Mouse (Mus musculus): ENCODE results near the gene Il11ra1. TPM values are rescaled to one million over a fixed set of nuclear protein-coding genes. Genes with fewer than 3 reads are reported as not detected.

Gene Il11ra1
- total RNA-seq, 2 experiments from 2014 or later: 74.2 to 87.4 TPM

DNA sequence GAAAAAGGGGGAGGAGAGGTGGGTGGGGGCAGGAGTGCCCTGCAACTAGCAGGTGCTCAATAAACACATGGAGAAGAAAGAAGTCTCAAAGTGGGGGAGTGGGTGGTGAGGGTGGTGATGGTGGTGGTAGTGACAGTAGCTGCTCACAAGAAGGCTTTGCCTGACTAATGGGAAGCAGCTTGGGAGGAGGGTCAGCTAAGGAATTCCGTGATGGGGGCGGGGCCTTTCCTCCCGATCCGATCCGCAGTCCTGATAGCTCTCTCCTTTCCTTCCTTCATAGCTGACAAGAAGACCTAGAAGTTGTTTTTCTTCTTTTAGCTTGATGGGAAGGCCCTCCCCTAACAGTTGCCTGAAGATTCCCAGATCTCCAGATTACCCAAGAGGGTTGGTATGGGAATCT is 4.9 kb downstream of the Il11ra1 start:
- no peak for DNase-seq (ENCODE audit: low spot score)
- intact Hi-C loops (cut with DNase I): loop anchor here (5.0 kb wide), 1 partner anchor 152 kb away; no protein-coding TSS in a partner anchor

- DNase-seq (ENCODE audit: low spot score): no peak
- intact Hi-C loops (cut with DNase I): loop anchor here (2.0 to 5.0 kb wide), 3 partner anchors 51 to 154 kb away; no protein-coding TSS in a partner anchor
These were observed 6.3 kb downstream of the Il11ra1 start for GRCm38 (mm10) chr4:41705922-41706754.

GRCm38 (mm10) chr4:41707011-41707535 is 7.3 kb downstream of the Il11ra1 start:
- no peak for DNase-seq (ENCODE audit: low spot score)
- intact Hi-C loops (cut with DNase I): loop anchor here (2.0 to 5.0 kb wide), 3 partner anchors 52 to 155 kb away; no protein-coding TSS in a partner anchor

GRCm38 (mm10) chr4:41708192-41708745 is 8.5 kb downstream of the Il11ra1 start:
- no peak for DNase-seq (ENCODE audit: low spot score)

DNA sequence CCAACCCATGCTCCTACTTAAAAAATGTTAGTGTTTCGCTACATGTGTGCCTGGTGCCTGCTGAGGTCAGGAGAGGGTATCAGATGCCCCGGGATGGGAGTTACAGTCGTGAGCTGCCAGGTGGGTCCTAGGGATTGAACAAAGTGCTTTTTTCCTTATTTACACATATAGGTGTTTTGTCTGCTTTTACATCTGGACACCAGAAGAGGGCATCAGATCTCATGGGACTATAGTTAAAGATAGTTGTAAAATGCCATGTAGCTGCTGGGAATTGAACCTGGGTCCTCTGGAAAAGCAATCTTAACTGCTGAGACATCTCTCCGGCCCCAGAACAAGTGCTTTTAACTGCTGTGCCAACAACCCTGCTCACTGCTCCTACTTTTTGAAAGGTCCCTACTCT is 10.4 kb downstream of the Il11ra1 start:
- intact Hi-C loops (cut with DNase I): no loop called here
- DNase-seq (ENCODE audit: low spot score): no peak

More at GRCm38 (mm10) chr4:41708192-41708745, 8.5 kb downstream of the Il11ra1 start:
- intact Hi-C loops (cut with DNase I): loop anchor here (2.0 to 5.0 kb wide), 2 partner anchors 156 to 239 kb away; no protein-coding TSS in a partner anchor

DNA sequence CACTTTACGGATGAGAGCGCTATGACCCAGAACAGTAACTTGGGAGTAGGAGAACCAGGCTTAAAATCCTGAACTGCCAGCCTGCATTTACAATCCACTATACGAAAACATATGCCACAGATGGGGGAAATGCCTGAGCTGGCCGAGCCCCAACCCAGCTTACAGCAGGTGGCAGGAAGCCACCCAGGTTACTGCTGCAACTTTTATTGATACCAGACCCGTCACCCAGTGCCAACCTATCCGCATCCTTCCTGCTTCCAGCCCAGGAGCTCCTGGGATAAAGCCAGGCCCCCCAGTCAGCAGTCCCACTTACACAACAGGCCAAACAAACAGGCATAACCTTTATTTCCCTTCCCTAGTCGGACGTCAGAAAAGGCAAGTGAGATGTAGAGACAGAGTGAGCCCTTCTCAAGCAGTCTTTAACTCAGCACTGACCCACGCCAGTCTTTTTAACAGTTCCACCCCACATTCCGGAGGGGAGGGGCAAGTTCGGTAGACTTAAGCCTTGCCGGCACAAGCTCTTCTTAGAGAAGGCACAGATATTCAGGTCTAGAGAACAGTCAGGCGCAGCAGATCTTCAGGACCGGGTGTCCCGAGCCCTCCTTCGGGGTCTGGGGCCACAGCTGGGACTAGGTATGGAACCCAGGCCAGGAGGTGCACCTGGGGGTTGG is 12.1 kb downstream of the Il11ra1 start:
- intact Hi-C loops (cut with DNase I): no loop called here
- DNase-seq (ENCODE audit: low spot score): no peak

- intact Hi-C loops (cut with DNase I): no loop called here
These were observed 12.8 kb downstream of the Il11ra1 start for GRCm38 (mm10) chr4:41712421-41713196.

GRCm38 (mm10) chr4:41713197-41714067 is 13.6 kb downstream of the Il11ra1 start, which contains the start of gene Rpp25l:
Gene Rpp25l (minus strand): TSS chr4:41713534.
- intact Hi-C loops (cut with DNase I): no loop called here
- peak; percentile 65 for DNase-seq (ENCODE audit: low spot score)

More at GRCm38 (mm10) chr4:41712421-41713196, 12.8 kb downstream of the Il11ra1 start:
- no peak for DNase-seq (ENCODE audit: low spot score)

DNA sequence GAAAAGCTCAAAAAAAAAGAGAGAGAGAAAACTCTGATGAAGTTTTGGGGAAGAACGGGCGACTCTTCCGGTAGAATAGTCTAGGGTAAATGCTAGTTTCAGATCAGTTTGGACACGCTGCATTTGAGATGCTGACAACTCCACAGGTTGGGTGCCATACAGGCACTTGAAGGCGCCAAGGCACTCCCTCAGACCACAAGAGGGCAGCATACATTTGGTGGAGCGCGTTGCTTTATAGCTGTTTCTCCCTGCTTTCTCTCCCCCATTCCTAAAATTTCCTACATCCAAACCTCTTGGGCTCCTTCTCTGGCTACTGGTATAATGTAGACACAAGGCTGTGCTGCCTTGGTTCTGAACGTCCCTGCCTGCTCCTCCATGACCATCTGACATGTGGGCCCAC is 14.5 kb downstream of the Il11ra1 start:
- DNase-seq (ENCODE audit: low spot score): no peak
- intact Hi-C loops (cut with DNase I): no loop called here

GRCm38 (mm10) chr4:41715082-41715481 is 15.3 kb downstream of the Il11ra1 start:
- DNase-seq (ENCODE audit: low spot score): no peak
- intact Hi-C loops (cut with DNase I): no loop called here

DNA sequence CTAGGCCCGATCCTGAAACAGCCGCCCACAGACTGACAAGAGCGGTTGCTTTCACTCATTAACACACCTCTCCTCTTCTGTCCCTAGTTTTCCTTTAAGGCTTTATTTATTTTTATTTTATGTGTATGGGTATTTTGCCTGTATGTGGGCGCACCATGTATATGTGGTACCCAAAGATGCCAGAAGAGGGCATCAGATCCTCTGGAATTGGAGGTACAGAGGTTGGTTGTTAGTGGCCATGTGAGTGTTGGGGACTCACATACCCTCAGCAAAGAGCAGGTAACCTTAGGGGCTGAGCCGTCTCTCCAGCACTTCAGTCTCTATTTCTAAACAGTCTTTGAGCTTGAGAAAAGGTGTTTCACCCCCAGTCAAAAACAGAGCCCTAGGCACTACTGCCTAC is 15.8 kb downstream of the Il11ra1 start:
- intact Hi-C loops (cut with DNase I): no loop called here
- DNase-seq (ENCODE audit: low spot score): no peak

DNA sequence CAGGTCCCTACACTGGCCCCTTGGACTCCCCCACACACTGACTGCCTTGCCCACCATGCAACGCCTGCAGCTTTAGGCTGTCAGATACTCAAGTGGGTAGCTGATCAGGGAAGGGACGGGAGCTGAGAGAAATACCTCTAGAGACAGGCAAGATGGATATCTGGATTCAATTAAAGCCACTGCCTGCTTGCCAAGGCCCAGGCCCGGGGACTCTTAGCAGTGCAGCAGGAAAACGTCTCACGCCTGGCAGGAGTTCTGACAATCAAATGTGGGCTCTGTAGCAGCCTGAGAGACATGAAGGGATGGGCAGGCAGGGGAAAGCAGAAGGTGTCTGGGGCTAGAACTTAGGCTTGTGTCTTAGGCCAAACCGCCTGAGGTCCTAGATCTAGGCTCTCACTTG is 17.0 kb downstream of the Il11ra1 start:
- DNase-seq (ENCODE audit: low spot score): no peak
- intact Hi-C loops (cut with DNase I): loop anchor here (2.0 kb wide), 1 partner anchor 20 kb away; no protein-coding TSS in a partner anchor

GRCm38 (mm10) chr4:41722918-41723351 is 23.1 kb downstream of the Il11ra1 start, which contains the start of gene Dctn3:
Gene Dctn3 (minus strand): TSS chr4:41723170.
- intact Hi-C loops (cut with DNase I): no loop called here
- DNase-seq (ENCODE audit: low spot score): peak; percentile 82

DNA sequence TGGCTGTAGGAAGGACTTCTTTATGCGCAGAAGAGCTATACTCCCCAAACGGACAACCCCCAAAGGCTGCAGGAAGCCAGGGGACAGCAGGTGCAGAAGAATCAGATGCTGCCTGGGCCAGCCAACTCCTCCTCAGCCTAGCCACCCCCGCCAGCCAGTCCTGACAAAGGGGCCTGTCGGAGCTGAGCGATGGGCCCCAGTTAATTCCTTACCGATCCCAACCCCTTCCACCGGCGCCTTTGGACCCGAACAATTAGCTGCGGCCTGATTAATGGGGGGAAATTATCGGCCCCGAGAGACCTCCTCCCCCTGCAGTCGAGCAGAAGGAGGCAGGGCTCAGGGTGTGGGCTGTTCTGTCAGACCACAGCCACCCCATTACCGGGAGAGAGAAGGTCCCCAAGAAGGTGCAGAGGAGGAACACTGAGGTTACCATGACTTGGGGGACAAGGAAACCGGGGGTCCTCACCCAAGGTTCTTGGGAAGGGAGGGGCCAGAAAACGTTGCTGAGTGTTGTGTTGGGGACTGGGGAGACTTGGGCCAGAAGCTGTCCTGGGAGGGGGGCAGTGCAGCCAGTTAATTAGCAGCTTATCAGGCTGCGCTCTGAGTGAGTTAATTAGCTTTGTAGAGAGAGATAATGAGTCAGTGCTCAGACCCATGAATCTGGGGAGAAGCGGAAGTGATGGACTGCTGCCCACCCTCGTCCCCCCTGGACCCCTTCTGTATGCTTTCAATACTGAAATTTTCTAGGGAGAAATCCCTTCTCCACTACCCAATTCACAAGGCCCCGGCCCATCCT is 27.2 kb downstream of the Il11ra1 start:
- intact Hi-C loops (cut with DNase I): no loop called here
- DNase-seq (ENCODE audit: low spot score): no peak

- DNase-seq (ENCODE audit: low spot score): no peak
These were observed 31.4 kb downstream of the Il11ra1 start, which contains the start of gene Arid3c for GRCm38 (mm10) chr4:41731052-41731765. Gene Arid3c (minus strand): TSS chr4:41731142.

DNA sequence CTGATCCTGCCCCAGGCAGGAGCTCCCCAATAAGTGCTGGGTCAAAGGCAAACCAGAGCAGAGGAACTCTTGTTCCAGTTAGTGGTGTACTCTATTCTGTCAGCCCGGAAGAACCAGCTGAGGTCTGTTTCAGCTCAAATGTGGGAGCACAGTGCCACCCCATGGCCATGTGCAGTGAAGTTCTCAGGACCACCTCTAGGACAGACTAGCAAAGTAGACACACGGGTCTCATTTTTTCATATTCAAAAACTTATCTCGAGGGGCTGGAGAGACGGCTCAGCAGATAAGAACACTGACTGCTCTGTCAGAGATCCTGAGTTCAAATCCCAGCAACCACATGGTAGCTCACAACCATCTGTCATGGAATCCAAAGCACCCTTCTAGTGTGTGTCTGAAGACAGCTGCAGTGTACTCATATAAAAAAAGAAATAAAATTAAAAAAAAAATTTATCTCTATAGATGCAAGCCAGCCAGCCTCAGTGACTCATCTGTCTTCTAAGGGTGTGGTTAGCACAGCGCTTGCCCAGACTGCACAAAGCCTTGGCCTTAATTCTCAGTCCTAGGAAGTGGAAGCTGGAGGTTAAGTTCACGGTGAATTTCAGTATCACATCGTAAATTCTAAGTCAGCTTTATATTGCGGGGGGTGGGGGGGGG is 37.9 kb downstream of the Il11ra1 start:
- intact Hi-C loops (cut with DNase I): loop anchor here (2.0 kb wide), 1 partner anchor 21 kb away; no protein-coding TSS in a partner anchor
- DNase-seq (ENCODE audit: low spot score): peak; percentile 46

More at GRCm38 (mm10) chr4:41731052-41731765, 31.4 kb downstream of the Il11ra1 start, which contains the start of gene Arid3c:
- intact Hi-C loops (cut with DNase I): no loop called here
